Mouse (Mus musculus): Measurements from ENCODE around the gene Lrp6. TPM values are rescaled to one million over a fixed set of nuclear protein-coding genes. Genes with fewer than 3 reads are reported as not detected.

Lrp6 gene
- total RNA-seq, 2 experiments from 2014 or later, result 31.8 to 50.7 TPM

GRCm38 (mm10) chr6:134539459-134539858 is 27.3 kb downstream of the Lrp6 start:
- ATAC-seq (replicated peaks; ENCODE audit: low FRiP score, low TSS enrichment, poor library complexity, severe bottlenecking), result peak; percentile 41; the same call in 1 of the 2 replicates

- peak; percentile 76 for ATAC-seq (replicated peaks; ENCODE audit: low FRiP score, low TSS enrichment, poor library complexity, severe bottlenecking)
These were observed 28.0 kb downstream of the Lrp6 start for GRCm38 (mm10) chr6:134538805-134539204.

GRCm38 (mm10) chr6:134537461-134538117 is 29.2 kb downstream of the Lrp6 start:
- ATAC-seq (replicated peaks; ENCODE audit: low FRiP score, low TSS enrichment, poor library complexity, severe bottlenecking), result no peak

GRCm38 (mm10) chr6:134535169-134535568 is 31.6 kb downstream of the Lrp6 start:
- no peak for ATAC-seq (replicated peaks; ENCODE audit: low FRiP score, low TSS enrichment, poor library complexity, severe bottlenecking)

- 0 out of 2 replicates have a peak, but pooled peaks have one; percentile 22 for ATAC-seq (replicated peaks; ENCODE audit: low FRiP score, low TSS enrichment, poor library complexity, severe bottlenecking)
These were observed 33.7 kb downstream of the Lrp6 start for GRCm38 (mm10) chr6:134533021-134533420.

GRCm38 (mm10) chr6:134531950-134532349 is 34.8 kb downstream of the Lrp6 start:
- 0 out of 2 replicates have a peak, but pooled peaks have one; percentile 56 for ATAC-seq (replicated peaks; ENCODE audit: low FRiP score, low TSS enrichment, poor library complexity, severe bottlenecking)

GRCm38 (mm10) chr6:134529340-134529739 is 37.4 kb downstream of the Lrp6 start:
- ATAC-seq (replicated peaks; ENCODE audit: low FRiP score, low TSS enrichment, poor library complexity, severe bottlenecking), result no peak

- ATAC-seq (replicated peaks; ENCODE audit: low FRiP score, low TSS enrichment, poor library complexity, severe bottlenecking), result no peak
These were observed 38.4 kb downstream of the Lrp6 start for GRCm38 (mm10) chr6:134528396-134528795.

- ATAC-seq (replicated peaks; ENCODE audit: low FRiP score, low TSS enrichment, poor library complexity, severe bottlenecking), result no peak
These were observed 39.1 kb downstream of the Lrp6 start for GRCm38 (mm10) chr6:134527596-134528128.

GRCm38 (mm10) chr6:134526821-134527595 is 39.8 kb downstream of the Lrp6 start:
- peak; percentile 17; the same call in 1 of the 2 replicates for ATAC-seq (replicated peaks; ENCODE audit: low FRiP score, low TSS enrichment, poor library complexity, severe bottlenecking)

- peak; percentile 98 for ATAC-seq (replicated peaks; ENCODE audit: low FRiP score, low TSS enrichment, poor library complexity, severe bottlenecking)
These were observed 40.5 kb downstream of the Lrp6 start for GRCm38 (mm10) chr6:134526275-134526674.

GRCm38 (mm10) chr6:134521411-134521810 is 45.4 kb downstream of the Lrp6 start:
- ATAC-seq (replicated peaks; ENCODE audit: low FRiP score, low TSS enrichment, poor library complexity, severe bottlenecking), result no peak

GRCm38 (mm10) chr6:134520821-134521220 is 45.9 kb downstream of the Lrp6 start:
- ATAC-seq (replicated peaks; ENCODE audit: low FRiP score, low TSS enrichment, poor library complexity, severe bottlenecking), result no peak

GRCm38 (mm10) chr6:134518450-134518849 is 48.3 kb downstream of the Lrp6 start:
- ATAC-seq (replicated peaks; ENCODE audit: low FRiP score, low TSS enrichment, poor library complexity, severe bottlenecking), result no peak

GRCm38 (mm10) chr6:134517141-134517540 is 49.6 kb downstream of the Lrp6 start:
- ATAC-seq (replicated peaks; ENCODE audit: low FRiP score, low TSS enrichment, poor library complexity, severe bottlenecking), result no peak

- no peak for ATAC-seq (replicated peaks; ENCODE audit: low FRiP score, low TSS enrichment, poor library complexity, severe bottlenecking)
These were observed 51.3 kb downstream of the Lrp6 start for GRCm38 (mm10) chr6:134515416-134515815.

GRCm38 (mm10) chr6:134513896-134514510 is 52.8 kb downstream of the Lrp6 start:
- ATAC-seq (replicated peaks; ENCODE audit: low FRiP score, low TSS enrichment, poor library complexity, severe bottlenecking), result no peak

- no peak for ATAC-seq (replicated peaks; ENCODE audit: low FRiP score, low TSS enrichment, poor library complexity, severe bottlenecking)
These were observed 53.8 kb downstream of the Lrp6 start for GRCm38 (mm10) chr6:134513011-134513410.

GRCm38 (mm10) chr6:134512478-134512877 is 54.3 kb downstream of the Lrp6 start:
- no peak for ATAC-seq (replicated peaks; ENCODE audit: low FRiP score, low TSS enrichment, poor library complexity, severe bottlenecking)

- no peak for ATAC-seq (replicated peaks; ENCODE audit: low FRiP score, low TSS enrichment, poor library complexity, severe bottlenecking)
These were observed 55.6 kb downstream of the Lrp6 start for GRCm38 (mm10) chr6:134511118-134511517.
